Mouse (Mus musculus): ENCODE data around the gene Ppdpf. TPM values are rescaled to one million over a fixed set of nuclear protein-coding genes. Genes with fewer than 3 reads are reported as not detected.

The Ppdpf gene
- 168 and 172 TPM in 2 replicates for polyA plus RNA-seq (2012; rRNA removed)

GRCm38 (mm10) chr2:181187121-181188000 lies at the start of gene Ppdpf:
Gene Ppdpf, plus strand, starts transcription at chr2:181187247.
- peak; percentile 89 for DNase-seq (ENCODE audit: low read depth, low spot score)
- 1% methylated on average over 62 of the region's 64 CpGs for WGBS

DNA sequence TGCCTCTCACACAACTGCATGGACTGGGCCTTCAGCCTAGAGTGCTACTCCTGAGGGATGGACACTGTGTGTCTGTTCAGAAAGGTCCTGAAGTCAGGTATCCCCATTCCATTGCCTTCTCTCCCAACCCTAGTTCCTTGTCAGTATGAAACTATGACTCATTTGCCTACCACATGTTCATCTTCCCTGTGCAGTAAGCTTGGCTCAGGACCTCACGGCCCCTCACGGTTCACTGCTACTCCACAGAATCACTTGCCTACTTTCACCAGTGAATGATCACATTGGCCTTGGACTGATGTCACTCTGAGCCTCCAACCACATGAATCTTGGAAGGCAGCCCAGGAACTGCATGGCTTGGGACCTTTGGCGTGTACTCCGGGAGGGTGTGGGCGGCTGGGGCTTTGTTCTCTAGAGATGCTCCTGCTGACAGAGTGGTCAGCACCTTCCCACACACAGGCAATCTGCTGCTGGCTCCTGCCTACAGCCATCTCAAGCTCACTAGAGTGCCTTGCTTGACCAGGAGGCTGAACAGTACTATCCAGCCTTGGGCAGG lies 47.3 kb upstream of the Ppdpf start:
- WGBS: 76% methylated on average over 5 of the region's 5 CpGs
- DNase-seq (ENCODE audit: low read depth, low spot score): no peak

DNA sequence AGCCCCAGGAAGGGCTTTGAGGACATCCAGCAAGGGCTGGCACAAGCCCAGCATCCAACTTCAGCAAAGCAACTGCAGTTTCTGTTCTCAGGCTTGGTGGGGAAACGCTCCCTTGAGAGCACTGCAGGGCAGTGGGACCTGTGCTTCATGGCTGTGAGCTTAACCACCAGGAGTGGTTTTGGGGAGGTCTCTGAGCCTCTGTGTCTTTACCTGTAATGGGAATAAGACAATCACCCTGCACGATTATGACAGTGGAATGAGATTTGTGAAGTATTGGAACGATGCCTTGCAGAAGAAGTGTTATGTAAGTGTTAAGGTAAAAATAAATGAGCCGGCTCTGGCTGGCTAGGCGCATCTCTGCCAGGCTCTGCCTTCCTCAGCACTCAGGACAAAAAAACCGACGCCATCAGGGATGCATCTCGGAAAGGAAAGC lies 44.3 kb upstream of the Ppdpf start:
- WGBS: 66% methylated on average over 8 of the region's 8 CpGs
- no peak for DNase-seq (ENCODE audit: low read depth, low spot score)

- no peak for DNase-seq (ENCODE audit: low read depth, low spot score)
Measured at GRCm38 (mm10) chr2:181143509-181144276, 43.4 kb upstream of the Ppdpf start.

DNA sequence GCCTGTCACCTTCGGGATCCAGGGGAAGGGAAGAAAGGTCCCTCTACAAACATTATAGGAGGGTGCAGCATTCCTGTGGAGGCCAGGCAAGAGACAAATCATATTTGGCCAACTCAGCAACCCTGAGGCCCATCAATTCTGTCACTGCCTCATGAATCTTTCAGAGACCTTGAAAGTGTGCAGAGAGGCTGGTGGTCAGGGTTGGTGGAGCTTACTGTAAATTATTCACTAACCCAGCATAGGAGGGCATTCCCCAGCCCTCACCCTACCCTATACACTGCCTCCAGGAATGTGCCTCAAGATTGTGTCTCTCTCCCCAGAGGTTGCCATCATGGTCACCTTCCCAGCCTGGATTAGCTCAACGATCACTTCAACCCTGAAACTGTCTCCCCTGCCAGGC lies 42.4 kb upstream of the Ppdpf start:
- no peak for DNase-seq (ENCODE audit: low read depth, low spot score)
- 62% methylated on average over 2 of the region's 2 CpGs for WGBS

More at GRCm38 (mm10) chr2:181143509-181144276, 43.4 kb upstream of the Ppdpf start:
- 52% methylated on average over 2 of the region's 2 CpGs for WGBS

DNA sequence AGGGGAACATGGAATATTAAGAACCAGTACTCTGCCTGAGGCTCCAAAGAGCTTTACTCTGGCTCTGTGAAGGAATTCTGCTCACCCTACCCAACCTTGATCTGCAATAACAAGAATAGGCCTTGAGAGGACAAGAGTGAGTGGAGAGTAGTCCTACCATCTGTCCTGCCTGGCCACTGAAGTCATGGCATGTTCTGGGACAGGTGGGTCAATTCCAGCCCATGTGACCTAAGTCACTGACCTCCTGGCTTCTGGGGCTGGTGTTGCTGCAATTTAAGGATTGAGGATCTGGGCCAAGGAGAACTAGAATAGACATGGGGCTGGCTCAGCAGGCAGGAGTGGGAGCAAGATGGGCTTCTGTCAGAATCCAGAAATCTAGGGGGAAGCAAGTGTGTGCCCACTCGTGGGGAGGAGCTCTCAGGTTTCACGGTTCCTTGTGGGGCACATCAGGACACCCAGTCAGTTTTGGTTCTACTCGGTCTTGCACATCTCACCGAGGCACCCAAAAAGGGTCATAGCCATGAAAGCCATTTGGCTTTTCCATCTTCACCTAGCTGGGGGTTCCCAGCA lies 40.0 kb upstream of the Ppdpf start:
- DNase-seq (ENCODE audit: low read depth, low spot score): no peak
- WGBS: 47% methylated on average over 4 of the region's 4 CpGs

DNA sequence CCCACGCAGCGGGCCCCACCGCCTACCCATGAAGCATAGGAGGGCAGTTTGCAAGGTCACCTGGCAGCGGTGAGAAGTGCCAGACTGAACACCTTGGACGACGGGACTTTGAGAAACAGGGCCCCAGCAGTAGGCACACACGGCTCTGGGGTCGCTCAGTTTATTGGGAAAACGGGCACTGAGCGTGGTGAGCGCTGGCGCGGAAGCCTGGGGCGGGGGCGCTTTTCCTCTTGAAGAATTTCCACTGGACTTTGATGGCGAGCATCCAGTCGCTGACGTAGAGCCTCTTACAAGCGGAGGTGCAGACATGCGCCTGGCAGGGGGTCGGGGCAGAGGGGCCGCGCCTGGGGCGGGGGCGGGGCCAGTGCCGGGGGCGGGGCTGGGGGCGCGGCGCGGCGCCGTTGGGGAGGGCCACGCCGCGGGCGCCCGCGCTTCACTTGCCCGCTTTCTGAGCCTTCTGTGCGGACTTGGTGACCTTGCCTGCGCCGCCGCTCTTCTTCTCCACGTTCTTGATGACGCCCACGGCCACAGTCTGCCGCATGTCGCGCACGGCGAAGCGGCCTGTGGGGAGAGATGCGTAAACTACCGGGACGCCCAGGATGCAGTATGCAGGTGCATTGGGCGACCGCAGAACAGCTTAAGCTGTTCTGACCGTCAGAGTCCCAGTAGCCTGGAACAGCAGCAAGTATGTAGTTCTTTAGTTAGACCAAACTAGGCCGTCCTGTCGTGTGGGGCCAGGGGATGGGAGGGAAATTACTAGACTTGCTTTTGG lies 39.3 kb upstream of the Ppdpf start:
- 1% methylated on average over 61 of the region's 61 CpGs for WGBS
- no peak for DNase-seq (ENCODE audit: low read depth, low spot score)

DNA sequence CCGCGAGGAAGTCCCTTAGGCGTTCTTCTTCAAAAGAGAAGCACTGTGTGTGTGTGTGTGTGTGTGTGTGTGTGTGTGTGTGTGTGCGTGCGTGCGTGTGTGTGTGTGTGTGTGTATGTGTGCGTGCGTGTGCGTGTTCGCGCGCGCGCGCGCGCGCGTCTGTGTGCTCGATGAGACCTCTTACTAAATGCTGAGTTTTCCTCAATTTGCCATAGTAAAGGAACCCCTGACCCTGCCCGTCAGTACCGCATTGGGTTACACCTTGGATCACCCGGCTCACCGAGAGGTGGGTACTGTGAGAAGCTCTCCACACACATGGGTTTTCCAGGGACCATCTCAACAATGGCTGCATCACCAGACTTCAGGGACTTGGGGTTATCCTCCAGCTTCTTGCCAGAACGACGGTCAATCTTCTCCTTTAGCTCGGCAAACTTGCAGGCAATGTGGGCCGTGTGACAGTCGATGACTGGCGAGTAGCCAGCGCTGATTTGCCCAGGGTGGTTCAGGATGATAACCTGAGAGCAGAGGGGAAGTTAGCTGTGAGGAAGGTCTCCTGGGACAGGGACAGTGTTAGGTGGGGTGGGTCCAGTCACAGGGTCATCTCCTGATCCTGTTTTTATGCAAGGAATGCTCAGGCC lies 38.6 kb upstream of the Ppdpf start:
- 20% methylated on average over 31 of the region's 31 CpGs for WGBS
- DNase-seq (ENCODE audit: low read depth, low spot score): no peak

DNA sequence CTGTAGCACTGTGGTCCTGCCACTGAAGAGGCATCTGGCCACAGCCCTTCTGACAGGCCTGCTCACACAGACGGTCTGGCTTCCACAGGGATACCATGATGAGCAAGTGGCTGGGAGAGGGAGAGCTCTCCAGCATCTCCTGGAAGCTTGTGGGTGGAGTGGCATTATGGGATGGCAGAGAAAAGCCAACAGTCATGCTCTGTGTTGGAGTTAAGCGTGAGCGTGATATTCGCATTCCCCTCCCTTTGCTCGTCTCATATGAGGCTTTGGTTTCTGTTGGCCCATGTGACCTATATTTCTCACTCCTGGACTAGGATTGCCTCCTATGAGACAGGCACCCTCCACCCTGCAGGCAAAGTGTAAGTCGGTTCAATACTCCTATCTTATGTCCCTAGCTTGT lies 36.8 kb upstream of the Ppdpf start:
- WGBS: 64% methylated on average over 6 of the region's 6 CpGs

DNA sequence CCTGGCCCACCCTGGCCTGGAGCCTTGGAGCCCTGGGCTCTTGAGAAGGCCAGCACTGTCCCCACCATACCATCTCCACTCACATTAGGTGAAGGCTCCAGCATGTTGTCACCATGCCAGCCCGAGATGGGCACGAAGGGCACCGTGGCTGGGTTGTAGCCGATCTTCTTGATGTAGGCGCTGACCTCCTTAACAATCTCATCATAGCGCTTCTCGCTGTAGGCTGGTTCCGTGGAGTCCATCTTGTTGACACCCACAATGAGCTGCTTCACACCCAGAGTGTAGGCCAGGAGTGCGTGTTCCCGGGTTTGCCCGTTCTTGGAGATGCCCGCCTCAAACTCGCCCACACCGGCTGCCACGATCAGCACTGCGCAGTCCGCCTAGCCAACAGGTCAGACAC lies 34.3 kb upstream of the Ppdpf start:
- 92% methylated on average over 17 of the region's 17 CpGs for WGBS
- no peak for DNase-seq (ENCODE audit: low read depth, low spot score)

More for the DNA sequence above, 36.8 kb upstream of the Ppdpf start:
- no peak for DNase-seq (ENCODE audit: low read depth, low spot score)

- WGBS: 88% methylated on average over 1 of the region's 1 CpGs
- no peak for DNase-seq (ENCODE audit: low read depth, low spot score)
Measured at GRCm38 (mm10) chr2:181153131-181153530, 33.9 kb upstream of the Ppdpf start.

- WGBS: 3% methylated on average over 1 of the region's 1 CpGs
- no peak for DNase-seq (ENCODE audit: low read depth, low spot score)
Measured at GRCm38 (mm10) chr2:181153837-181154236, 33.2 kb upstream of the Ppdpf start.

DNA sequence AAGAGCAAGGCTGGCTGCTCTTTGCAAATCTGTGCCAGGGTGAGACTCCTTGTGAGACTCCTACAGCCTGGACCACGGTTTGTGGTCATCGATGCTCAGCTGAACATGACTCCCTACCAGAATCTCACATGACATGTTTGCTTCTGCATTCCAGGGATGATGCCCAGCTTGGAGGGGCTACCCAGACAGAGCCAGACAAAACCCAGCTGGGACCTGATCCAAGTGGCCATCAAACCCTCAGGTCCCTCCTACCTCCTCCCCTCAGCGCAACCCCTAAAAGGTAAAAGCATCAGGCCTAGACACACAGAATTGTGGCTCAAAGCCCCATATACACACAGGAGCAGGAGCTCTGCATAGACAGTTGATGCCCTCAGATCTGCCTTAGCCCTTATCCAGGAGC lies 32.7 kb upstream of the Ppdpf start:
- 87% methylated on average over 3 of the region's 3 CpGs for WGBS
- no peak for DNase-seq (ENCODE audit: low read depth, low spot score)

- 66% methylated on average over 8 of the region's 8 CpGs for WGBS
Measured at GRCm38 (mm10) chr2:181154831-181155415, 32.1 kb upstream of the Ppdpf start.

DNA sequence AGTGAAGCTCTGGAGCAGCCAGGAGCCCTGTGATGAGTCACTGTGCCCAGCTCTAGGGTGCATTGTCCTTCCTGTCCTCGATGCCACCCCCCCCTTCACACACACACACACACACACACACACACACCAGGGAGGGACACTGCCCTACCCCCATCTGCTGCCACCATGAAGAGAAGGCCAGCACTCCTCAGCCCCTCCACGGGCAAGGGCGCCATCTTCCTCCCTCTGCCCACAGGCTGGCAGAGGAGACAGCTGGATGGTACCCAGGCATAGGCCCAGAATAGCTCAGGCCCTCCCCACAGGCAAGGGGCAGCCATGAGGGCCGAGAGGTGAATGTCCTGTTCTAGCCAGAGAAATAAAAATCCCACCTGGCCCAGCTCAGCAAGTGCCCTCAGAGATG lies 31.2 kb upstream of the Ppdpf start:
- DNase-seq (ENCODE audit: low read depth, low spot score): no peak
- WGBS: 60% methylated on average over 4 of the region's 4 CpGs

More at GRCm38 (mm10) chr2:181154831-181155415, 32.1 kb upstream of the Ppdpf start:
- no peak for DNase-seq (ENCODE audit: low read depth, low spot score)

- 6% methylated on average over 55 of the region's 55 CpGs for WGBS
- DNase-seq (ENCODE audit: low read depth, low spot score): no peak
Measured at GRCm38 (mm10) chr2:181156248-181157121, 30.6 kb upstream of the Ppdpf start, which contains the start of gene Eef1a2. Gene Eef1a2, minus strand, starts transcription at chr2:181157014.

DNA sequence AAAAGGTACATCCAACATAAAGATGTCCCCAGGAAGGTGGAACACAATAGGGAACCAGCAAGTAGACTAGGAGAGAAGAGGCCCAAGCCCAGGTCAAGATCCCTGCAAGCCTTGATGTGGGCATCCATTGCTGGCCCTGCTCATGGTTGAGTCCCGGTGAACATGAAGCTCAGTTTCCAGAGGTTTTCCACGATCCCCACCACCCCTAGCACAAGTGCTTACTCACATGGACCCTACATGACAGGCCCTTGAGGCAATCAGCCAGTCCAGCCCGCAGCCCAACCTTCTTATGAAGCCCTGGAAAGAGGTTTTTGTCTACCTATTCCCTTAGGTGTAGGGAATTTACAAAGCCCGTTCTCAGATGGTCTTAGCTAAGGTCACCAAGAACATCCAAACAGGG lies 29.9 kb upstream of the Ppdpf start:
- no peak for DNase-seq (ENCODE audit: low read depth, low spot score)
- 83% methylated on average over 4 of the region's 4 CpGs for WGBS

All from large intestine, adult 2 months (tissue).